Mouse (Mus musculus): ENCODE data around the gene 2300002M23Rik.

DNA sequence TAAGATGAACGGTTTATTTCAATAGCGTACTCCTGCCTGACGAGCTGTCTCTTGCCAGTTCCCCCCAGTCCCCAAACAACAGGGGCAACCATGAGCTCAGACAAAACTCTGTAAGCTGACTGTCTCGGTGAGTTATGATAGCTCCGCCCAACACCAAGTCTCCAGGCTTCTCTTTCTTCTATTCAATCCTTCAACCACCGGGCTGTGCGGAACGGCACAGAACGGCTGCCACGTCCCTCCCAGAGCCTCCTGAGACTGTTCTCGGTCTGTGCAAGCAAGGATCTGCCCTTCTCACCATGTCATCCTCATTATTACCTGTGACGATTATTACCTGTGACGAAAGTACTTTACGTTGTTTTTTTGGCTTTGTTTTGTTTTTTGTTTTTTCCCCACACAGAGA lies 3.6 kb downstream of the 2300002M23Rik start:
- TF ChIP-seq CTCF (IDR thresholded peaks at IDR 0.05) = no peak
- no peak for TF ChIP-seq EP300 (IDR thresholded peaks at IDR 0.05; ENCODE audit: insufficient read depth, low read depth, low read length)
- no peak for TF ChIP-seq POLR2A (IDR thresholded peaks at IDR 0.05; ENCODE audit: insufficient read depth, low read depth, low read length)
